Mouse (Mus musculus): ENCODE data around the gene Epas1.

GRCm38 (mm10) chr17:86784405-86784977, 31.0 kb downstream of the Epas1 start:
- TF ChIP-seq POLR2A (IDR thresholded peaks at IDR 0.05; ENCODE audit: insufficient read depth, low read length) = no peak
- TF ChIP-seq CTCF (IDR thresholded peaks at IDR 0.05; ENCODE audit: low read depth, low read length) = no peak
- no peak for TF ChIP-seq EP300 (IDR thresholded peaks at IDR 0.05; ENCODE audit: insufficient read depth, low read depth, low read length)

Data from ES-Bruce4 (cell line).